Mouse (Mus musculus) thymus, postnatal 14 days (tissue): ENCODE data around the gene Klhl35.

ENCODE experiments used
- DNase-seq: peaks from one replicate; pipeline ENCODE4 v3.0.0; 2021

Gene Klhl35

GRCm38 (mm10) chr7:99454044-99454443, 11.8 kb upstream of the Klhl35 start:
- DNase-seq = no peak

DNA sequence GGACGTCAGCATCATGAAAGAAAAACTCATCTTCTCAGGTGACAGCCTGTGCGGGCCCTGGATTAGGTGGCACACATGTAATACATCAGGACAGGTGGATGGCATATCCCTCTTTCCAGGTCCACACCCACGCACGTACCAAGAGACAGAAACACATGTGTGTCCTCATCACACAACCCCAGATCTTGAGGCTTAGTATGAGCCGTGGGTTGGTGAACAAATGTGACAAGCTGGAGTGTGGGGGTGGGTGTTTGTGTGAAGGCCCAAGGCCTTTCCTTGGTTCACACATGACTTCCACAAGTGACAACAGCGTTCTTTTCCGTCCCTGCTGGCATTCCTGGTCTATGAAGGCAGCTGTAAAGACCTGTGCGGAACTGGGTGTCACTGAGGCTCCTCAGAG, 7.0 kb upstream of the Klhl35 start:
- DNase-seq = no peak

DNA sequence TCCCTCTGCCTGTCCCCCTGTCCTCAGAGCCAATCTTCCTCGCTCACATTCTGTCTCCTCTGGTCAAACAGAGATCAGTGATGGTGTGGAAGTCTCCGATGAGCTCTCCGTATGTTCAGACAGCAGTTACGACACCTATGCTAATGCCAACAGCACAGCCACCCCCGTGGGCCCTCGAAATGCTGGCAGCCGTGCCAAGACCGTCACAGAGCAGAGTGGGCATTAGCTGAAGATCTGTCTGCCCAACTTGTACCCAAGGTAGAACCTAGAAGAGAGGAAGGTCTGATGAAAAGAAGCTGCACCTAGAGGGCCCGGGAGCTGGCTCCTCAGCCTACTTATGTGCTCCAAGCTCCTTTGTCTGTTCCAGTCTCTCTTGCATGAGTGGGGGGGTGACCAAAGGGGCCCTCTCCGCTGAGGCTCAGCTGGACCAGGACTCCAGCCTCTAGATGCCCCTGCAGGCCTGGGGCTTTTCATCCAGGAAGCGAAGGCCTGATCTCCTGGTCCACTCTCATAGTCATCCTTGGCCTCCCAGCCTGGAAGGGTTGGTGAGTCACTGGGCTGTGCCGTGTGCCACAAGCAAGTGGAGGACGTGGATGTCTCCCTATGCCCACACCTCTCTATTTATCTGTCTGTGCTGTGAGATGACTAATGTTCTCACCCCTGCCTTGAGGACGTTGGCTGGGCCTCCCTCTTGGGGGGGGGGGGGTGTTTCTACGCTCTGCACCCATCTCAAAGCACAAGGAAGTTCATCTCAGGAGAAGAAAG, 5.7 kb upstream of the Klhl35 start:
- no peak for DNase-seq

GRCm38 (mm10) chr7:99463120-99463519, 2.7 kb upstream of the Klhl35 start:
- DNase-seq = no peak

DNA sequence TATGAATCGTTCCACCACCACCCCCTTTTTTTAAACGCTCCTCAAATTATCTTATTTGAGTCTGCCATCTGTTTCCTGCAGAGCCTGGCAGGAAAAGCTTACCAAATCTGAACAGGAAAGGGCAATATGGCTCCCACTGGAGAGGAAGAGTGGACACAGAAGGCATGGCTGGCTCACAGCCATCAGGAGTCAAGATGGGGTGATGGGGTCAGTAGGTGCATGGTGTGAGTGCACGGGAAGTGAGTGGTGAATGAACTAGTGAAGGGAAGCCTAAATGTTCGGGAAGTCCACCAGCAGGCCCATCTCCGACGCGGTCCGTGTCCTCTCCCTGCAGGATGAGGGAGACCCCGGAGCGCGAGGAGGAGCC, 2.1 kb downstream of the Klhl35 start:
- DNase-seq = no peak

- DNase-seq = peak; percentile 87
Observed at GRCm38 (mm10) chr7:99468283-99469132, 2.7 kb downstream of the Klhl35 start.

DNA sequence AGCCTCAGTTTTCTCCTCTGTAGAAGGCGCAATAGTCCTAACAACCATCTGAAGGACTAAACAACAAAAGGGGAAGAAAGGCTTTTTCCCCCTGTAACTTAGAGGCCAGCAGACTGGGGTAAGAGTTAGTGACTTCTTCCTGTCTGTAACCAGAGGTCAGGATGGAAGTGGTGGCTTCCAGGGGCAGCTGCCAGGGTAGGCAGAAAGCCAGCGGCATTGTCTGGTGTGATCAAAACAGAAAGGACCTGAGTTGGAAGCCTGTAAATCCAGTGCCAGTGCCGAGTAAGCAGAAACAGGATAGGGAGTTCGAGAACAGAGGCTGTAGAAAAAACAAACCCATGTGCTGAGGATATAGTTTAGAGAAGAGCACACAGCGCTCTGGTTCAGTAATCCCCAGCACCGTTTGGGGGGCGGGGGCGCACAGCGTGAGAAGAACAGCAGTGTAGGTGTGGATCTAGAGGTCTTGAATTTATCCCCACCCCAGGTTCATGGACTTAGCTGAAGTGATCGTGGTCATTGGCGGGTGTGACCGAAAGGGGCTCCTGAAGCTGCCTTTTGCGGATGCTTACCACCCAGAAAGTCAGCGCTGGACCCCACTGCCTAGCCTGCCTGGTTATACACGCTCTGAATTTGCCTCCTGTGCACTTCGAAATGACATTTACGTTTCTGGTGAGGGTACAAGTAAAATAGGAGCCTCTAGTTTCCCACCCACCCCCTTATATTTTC, 4.0 kb downstream of the Klhl35 start:
- DNase-seq = no peak

DNA sequence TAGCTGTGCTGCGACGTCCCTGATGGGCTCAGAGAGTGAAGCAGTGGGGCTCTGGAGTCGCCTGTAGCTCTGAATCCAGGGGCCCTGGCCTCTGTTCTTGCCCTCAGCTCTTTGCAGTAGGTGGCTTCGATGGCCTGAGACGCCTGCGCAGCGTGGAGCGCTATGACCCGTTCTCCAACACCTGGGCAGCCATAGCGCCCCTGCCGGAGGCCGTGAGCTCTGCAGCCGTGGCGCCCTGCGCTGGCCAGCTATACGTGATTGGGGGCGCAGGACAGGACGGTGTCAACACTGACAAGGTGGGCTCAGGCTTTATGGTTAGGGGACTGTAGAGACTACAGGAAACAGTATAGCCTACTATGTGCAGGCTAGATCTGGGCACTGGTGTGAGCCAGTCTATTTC, 5.8 kb downstream of the Klhl35 start:
- no peak for DNase-seq

- DNase-seq = no peak
Observed at GRCm38 (mm10) chr7:99473638-99474407, 8.0 kb downstream of the Klhl35 start.

GRCm38 (mm10) chr7:99474836-99475561, 9.2 kb downstream of the Klhl35 start:
- DNase-seq = no peak

- no peak for DNase-seq
Observed at GRCm38 (mm10) chr7:99475562-99475911, 9.7 kb downstream of the Klhl35 start.

- no peak for DNase-seq
Observed at GRCm38 (mm10) chr7:99476558-99477114, 10.8 kb downstream of the Klhl35 start.

DNA sequence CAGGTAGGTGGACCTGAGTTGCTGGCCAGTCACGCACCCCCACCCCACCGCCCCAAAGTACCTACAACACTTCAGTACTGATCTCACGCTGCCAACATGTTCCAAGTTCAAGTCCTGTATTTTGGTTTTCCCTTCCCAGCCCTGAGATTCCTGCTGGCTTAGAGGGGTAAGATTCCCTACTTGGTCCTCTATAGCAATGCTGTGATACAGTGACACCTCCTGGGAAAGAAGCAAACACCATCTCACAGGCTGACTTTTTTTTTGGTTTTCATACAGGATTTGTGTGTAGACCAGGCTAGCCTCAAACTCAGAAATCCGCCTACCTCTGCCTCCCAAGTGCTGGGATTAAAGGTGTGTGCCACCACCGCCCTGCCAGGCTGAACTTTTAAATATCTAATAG, 11.4 kb downstream of the Klhl35 start:
- DNase-seq = no peak

DNA sequence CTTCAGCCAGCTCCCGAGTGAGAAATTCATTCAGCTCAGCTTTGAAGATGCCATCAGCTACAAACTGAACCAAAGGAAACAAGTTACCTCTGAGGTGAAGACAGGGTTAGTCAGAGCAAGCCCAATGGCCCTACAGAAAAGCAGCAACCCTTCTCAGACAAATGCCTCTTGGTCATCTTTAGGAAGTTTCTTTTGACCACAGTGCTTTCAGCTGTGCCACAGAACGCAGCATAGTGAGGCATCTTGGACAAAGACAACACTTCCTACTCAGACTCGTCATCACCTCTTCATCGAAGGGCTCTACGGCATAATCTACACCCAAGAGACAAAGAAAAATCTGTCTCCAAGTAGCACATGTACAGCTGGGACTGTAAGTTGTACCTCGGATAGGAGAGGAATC, 16.8 kb downstream of the Klhl35 start:
- DNase-seq = no peak

DNA sequence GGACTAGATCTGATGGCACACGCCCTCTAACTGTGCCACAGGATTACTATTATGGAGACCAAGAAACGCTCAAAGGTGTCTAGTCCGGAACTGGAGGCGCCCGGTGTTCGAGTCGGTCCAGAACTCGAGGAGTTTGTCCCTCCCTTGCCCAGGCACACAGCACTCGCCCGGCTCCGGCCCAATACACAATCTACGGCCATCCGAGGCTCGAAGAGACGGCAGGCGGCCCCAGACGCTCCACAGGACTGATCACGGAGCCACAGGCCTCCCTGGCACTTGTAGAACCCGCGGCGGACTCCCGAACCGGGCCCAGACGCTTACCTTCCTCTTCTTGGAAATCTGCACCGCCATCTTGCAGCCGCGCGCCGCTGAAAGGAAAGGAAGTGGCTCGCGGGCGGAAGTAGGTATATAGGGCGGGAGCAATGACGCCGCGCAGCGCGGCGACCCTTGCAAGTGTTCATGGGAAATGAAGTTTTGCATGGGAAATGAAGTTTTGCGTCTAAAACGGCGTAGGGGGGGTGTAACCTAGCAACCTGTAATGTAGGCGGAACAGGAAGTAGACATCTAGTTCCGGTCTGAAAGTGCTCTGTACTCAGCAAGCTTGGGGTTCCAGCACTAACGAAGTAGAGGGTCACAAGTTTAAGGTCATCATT, 17.6 kb downstream of the Klhl35 start, which contains the start of gene Rps3:
Rps3 (minus strand) TSS at position 468 of the 653 bp plus-strand sequence.
- DNase-seq = peak; percentile 95

DNA sequence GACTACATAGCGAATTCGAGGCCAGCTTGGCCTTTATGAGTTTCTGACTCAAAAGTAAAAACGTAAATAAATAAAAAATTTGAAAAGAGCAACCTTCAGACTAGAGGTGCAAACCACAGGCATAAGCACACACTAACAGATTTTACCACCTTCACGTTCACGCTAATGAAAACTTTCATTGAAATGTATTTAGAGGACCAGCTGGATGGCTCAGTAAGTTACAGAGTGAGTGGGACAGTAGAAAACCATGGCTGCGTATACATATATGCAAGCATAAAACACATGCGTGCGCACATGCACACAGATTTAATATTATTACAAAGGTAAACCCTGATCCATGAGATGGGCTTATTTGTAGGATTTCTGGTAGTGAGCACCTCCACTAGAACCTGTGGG, 18.1 kb downstream of the Klhl35 start:
- no peak for DNase-seq

DNA sequence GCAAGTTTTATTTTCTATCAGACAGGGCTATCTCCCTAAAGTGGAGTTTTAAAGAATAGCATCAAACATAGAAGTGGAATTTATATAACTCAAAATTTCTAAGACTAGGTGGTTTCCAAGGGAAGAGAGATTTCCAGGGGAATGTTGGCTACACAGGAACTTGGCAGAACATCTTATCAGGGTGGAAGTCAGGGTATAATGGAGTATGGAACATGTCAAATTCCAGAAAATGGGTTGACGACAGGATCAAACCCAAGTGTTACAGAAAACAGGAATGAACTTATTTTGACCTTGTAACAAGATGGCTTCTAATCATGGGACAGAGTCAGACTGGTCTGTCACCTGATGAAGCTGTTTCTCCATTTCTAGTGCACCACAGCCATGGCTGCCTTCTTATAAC, 18.9 kb downstream of the Klhl35 start:
- DNase-seq = no peak

DNA sequence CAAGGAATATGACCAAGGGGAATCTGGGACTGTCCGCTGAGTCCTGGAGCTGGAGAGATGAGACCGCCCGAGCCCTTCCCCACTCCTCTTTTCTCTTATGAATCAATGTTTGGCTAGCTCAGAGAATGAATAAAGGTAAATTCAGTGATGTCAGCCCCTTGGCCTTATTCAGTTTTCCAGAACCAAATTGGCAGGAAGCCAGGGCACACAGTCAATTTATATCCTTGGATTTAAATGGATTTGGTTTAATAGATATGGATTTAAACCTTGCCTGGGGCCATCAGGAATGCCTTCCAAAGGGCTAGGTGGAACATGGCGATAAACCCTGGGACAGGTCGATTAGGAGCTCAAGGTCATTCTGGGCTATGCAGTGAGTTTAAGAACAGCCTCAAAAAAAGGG, 23.9 kb downstream of the Klhl35 start:
- DNase-seq = no peak

GRCm38 (mm10) chr7:99499128-99499527, 33.3 kb downstream of the Klhl35 start:
- no peak for DNase-seq

DNA sequence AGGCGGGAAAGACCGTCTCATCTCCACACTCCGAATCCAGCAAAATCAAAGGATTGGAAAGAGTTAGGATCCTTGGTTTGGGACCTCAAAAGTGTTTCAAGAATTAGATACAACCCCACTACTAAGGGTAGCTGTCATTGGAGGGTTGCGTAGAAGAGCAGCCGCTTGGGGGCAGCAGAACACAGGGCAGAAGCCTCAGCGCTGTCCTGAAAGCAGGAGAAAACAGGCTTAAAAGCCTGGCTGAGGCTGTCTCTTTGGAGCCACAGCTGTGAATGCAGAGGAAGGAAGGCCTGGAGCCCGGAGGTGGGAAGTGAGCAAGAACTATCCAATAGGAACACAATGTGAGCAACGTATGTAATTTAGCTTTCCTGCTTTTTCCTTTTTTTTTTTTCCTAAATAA, 34.4 kb downstream of the Klhl35 start:
- DNase-seq = peak; percentile 85

DNA sequence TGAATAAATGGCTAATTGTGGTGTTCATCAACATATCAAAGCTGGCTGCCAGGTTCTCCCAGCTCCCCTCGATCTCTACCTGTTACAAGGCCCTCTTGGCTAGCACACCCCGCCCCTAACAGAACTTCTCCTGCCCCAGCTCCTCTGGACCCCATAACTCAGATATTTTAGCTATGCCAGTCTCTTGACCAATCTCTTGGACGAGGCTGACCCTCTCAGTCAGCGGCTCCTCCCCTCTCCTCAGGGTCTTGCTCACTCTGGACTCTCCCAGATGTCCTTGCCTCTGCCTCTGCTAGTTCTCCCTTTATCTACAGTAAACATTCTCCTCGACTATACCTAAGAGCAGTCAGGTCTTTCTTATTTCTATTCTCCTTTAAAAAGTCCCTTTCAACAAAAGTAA, 34.9 kb downstream of the Klhl35 start:
- DNase-seq = no peak
